Mouse (Mus musculus) heart, postnatal 25 days (tissue): ENCODE data around the gene H2-Q6. TPM values are rescaled to one million over a fixed set of nuclear protein-coding genes. Genes with fewer than 3 reads are reported as not detected.
A peak's percentile ranks its signal among the peaks of the same experiment; 100 is the strongest.
"Not testable (repeated sequence)": the region's sequence is repeated elsewhere in the genome, so short reads cannot be mapped to it uniquely, and the experiment has no call there.

Experiments
- DNase-seq: peaks from one replicate; pipeline ENCODE4 v3.0.0; 2022; ENCODE audit warnings: low spot score
- intact Hi-C: fragments of 180-260 bp; cut with DNase I; formaldehyde crosslinking; loops from one replicate; pipeline ENCODE4 v1.15.1; 2025
- total RNA-seq, 2 experiments: library from RNA; stranded (reverse); gene quantifications; 2 replicates each; pipeline ENCODE4 v1.2.3; 2021

H2-Q6 gene
- total RNA-seq, 2 experiments from 2014 or later, result 0.34 to 0.75 TPM

DNA sequence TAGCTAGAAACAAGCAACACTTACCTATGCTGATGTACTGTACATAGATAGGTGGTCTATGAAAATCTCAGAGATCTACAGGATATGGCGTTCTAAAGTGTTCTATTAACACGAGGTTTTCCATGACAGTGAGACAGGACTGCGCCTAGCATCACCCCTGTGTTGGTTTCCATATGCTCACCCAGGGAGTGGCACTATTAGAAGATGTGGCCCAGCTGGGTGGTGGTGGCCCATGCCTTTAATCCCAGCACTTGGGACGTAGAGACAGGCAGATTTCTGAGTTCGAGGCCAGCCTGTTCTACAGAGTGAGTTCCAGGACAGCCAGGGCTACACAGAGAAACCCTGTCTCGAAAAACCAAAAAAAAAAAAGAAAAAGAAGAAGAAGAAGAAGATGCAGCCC lies 6.0 kb downstream of the H2-Q6 start:
- intact Hi-C loops, DNase-seq: not testable (repeated sequence)

DNA sequence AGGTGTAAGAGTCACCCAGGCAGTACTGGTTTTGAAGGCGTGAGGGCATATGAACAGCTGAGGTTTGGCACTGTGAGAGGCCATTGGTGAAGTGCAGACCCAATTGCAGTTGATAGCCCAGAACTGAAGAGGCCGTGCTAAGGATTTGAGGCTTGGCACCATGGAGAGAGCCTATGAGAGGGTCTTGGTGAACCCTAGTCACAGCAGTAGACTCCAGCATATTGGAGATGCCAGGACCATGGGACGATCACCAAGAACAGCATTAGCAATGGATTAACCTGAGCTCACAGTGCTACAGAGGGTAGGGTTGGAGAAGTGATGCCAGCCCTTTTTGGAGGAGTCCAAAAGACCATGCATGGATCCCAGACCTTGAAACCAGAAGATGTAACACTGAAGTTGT lies 7.5 kb downstream of the H2-Q6 start:
- intact Hi-C loops, result not testable (repeated sequence)

DNA sequence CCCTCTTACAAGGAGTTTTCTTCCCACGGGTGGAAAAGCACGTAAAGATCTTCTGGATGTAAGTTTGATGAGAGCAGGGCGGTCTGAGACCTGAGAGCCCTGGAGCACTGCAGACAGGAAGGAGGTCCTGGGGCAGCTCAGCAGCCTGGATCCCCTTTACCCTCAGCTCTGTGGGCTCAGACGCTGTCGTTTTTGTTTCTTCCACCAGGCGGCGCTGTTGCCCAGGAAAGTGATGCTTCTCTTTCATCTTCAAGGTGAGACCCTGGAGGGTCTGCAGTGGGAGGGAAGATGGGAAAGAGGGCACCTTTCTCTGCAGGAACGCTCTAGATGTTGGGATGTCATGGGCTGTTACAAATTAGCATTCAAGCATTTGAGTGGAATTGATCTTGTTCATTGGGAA lies 10.2 kb downstream of the H2-Q6 start:
- DNase-seq, intact Hi-C loops: not testable (repeated sequence)

More for the DNA sequence above, 7.5 kb downstream of the H2-Q6 start:
- not testable (repeated sequence) for DNase-seq

DNA sequence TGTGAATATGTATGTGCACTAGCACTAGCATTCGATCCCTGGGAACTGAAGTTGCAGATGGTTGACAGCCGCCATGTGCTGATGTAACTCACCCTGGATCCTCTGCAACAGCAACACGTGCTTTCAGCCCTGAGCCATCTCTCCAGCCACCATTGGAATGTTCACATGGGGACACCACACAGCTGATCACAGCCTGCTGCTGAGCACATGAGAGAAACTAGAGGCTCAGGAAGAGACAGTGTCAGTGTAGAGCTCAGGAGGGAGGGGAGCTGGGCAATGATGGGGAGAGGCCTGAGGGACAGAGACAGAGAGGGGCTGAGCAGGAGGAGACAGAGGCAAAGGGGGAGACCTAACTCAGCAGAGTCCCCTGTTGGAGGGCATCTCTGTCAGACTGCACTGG lies 10.9 kb downstream of the H2-Q6 start:
- DNase-seq, intact Hi-C loops: not testable (repeated sequence)

DNA sequence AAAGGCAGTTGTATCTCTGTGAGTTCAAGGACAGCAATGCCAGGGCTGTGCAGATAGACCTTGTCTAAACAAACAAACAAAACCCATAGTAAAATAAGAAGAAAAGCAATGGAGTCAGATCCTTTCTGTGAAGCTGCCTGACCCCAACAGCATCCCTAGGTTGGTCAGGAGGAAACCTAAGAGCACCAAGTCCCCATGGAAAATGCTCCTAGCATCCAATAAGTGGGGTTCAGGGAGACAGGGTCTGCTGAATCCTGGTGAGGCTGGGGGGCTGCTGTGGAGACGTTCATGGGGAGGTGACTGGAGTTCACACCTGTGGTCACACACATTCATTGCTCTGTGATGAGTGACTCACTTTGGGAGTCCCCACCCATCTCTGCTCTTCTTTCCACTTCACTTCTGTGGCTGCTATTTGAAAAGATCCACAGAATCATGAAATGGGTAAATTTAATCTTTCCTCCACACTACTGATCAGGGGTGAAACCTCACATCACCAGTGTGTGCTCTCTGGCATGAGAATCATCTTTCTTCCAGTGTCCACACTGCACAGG lies 12.8 kb downstream of the H2-Q6 start:
- intact Hi-C loops, result not testable (repeated sequence)

DNA sequence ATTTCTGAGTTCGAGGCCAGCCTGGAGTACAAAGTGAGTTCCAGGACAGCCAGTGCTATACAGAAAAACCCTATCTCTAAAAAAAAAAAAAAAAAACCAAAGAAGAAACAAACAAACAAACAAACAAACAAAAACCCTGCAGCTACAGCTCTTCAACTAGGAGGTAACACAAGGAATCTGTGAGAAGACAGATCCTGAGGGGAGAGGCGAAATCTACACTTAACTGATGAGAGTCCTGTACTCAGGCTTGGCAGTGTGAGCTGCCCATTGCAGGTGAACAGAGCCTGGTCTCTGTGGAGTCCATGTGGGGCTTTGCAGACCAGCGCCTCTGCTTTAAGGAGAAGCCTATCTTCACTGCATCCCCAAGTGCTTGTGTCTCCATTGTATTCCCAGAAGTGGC lies 13.7 kb downstream of the H2-Q6 start:
- DNase-seq, intact Hi-C loops: not testable (repeated sequence)

More for the DNA sequence above, 12.8 kb downstream of the H2-Q6 start:
- not testable (repeated sequence) for DNase-seq

DNA sequence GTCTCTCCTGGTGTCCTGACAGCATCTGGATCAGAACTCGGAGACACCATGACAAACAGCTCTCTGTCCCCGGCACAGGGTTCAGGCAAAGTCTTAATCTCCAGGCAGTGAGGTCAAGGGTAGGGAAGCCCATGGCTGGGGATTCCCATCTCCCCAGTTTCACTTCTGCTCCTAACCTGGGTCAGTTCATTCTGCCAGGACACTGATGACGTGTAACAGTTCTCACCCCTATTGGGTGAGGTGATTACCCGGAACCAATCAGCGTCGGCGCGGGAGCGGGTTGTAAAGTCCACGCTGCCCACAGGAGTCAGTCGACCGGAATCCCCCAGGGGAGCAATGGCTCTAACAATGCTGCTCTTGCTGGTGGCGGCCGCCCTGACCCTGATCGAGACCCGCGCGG lies 14.2 kb downstream of the H2-Q6 start, which contains the start of gene H2-Q7:
H2-Q7 (plus strand) TSS at position 271 of the 400 bp plus-strand sequence.
- intact Hi-C loops, result not testable (repeated sequence)
- DNase-seq, result peak; percentile 59

DNA sequence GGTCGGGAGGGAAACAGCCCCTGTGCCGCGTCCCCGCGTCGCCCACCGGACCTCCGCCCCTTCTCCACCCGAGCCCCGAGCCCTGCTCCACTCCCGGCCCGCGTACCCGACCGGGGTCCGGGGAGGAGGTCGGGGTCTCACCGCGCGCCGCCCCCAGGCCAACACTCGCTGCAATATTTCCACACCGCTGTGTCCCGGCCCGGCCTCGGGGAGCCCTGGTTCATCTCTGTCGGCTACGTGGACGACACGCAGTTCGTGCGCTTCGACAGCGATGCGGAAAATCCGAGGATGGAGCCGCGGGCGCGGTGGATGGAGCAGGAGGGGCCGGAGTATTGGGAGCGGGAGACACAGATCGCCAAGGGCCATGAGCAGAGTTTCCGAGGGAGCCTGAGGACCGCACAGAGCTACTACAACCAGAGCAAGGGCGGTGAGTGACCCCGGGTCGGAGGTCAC lies 14.7 kb downstream of the H2-Q6 start:
- intact Hi-C loops, DNase-seq: not testable (repeated sequence)

DNA sequence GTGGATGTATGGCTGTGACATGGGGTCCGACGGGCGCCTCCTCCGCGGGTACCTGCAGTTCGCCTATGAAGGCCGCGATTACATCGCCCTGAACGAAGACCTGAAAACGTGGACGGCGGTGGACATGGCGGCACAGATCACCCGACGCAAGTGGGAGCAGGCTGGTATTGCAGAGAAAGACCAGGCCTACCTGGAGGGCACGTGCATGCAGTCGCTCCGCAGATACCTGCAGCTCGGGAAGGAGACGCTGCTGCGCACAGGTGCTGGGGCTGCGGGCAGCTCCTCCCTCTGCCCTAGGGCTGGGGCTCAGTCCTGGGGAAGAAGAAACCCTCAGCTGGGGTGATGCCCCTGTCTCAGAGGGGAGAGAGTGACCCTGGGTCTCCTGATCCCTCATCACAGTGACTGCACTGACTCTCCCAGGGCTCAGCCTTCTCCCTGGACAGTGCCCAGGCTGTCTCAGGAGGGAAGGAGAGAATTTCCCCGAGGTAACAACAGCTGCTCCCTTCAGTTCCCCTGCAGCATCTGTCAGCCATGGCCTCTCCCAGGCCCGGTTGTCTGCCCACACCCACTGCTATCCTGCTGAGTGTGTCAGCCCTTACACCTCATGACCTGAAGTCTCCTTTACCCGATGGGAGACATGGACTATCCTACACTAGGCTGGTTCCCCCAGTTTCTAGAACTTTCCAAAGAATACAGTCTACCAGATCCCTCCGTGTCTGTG lies 15.4 kb downstream of the H2-Q6 start:
- intact Hi-C loops, DNase-seq: not testable (repeated sequence)

DNA sequence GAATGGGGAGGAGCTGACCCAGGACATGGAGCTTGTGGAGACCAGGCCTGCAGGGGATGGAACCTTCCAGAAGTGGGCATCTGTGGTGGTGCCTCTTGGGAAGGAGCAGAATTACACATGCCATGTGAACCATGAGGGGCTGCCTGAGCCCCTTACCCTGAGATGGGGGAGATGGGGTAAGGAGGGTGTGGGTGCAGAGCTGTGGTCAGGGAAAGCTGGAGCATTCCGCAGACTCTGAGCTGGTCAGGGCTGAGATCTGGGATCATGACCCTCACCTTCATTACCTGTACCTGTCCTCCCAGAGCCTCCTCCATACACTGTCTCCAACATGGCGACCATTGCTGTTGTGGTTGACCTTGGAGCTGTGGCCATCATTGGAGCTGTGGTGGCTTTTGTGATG lies 17.7 kb downstream of the H2-Q6 start:
- intact Hi-C loops, DNase-seq: not testable (repeated sequence)

DNA sequence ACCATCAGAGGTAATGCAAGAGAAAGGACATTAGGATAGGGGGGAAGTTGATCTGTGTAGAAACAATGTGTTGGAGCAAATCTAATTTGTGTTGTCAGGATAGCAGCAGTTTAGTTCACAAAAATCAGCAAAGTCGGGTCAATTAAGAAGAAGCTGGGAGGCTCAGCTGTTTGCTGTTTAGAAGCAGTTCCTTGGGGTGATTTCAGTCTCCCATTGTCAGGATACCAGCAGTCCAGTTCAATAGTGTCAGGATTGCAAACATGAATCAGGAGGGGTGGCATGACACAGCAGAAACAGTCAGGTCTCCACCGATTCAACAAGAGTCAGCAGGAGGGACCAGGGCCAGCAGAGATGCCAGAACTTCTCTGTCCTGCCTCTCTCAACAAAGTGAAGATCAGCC lies 19.9 kb downstream of the H2-Q6 start:
- intact Hi-C loops, DNase-seq: not testable (repeated sequence)

DNA sequence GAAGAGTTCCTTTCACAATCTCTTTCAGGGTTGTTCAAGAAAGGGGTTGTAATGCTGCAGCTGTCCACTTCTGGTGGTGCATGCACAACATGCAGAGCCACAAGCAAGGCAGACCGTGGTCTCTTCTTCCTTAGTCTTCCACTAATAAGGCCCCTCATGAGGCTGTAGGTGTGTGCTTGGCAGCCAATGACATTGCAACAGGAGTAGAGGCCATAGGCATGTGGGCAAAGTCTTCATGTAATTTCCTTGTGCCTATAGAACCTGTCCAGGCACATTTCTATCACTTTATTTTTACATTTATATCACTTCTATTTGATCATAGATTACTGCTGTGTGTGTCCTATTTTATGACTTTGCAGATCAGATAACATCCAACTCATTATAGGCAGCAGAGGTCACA lies 33.6 kb downstream of the H2-Q6 start:
- DNase-seq, intact Hi-C loops: not testable (repeated sequence)

DNA sequence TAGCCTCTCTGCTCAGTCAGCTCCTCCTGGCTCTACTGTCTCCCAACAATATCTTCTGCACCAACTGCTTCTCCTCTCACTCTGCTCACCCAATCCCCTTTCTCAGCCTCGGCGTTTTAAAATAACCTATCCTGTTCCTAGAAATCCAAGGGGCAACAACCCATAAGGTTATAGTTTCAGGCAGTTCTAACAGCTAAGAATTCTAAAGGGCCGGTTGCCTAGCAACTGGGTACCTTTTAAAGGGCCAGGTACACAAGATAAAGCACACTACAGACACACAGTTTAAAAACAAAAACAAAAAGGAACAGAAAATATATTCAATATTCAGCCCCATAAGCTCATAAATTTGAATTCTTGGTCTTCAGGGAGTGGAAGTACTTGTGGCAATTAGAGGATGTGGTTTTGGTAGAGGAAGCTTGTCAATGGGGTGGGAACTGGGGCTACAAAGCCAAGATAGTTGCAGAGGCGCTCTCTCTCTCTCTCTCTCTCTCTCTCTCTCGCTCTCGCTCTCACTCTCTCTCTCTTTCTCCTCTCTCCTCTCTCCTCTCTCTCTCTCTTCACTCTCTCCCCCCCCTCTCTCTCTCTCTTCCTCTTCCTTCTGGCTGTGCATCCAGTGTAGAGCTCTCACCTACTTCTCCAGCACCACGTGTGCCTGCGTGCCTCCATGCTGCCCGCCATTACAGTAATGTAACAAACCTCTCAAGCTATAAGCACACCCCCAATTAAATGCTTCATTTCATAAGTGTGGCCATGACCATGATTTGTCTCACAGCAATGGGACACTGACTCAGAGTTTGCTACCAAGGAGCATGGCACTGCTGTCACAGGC lies 36.1 kb downstream of the H2-Q6 start:
- DNase-seq, intact Hi-C loops: not testable (repeated sequence)

DNA sequence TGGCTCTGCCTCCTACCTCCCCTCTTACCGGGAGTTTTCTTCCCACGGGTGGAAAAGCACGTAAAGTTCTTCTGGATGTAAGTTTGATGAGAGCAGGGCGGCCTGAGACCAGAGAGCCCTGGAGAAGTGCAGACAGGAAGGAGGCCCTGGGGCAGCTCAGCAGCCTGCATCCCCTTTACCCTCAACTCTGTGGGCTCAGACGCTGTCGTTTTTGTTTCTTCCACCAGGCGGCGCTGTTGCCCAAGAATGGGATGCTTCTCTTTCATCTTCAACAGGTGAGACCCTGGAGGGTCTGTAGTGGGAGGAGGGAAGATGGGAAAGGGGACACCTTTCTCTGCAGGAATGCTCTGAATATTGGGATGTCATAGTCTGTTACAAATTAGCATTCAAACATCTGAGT lies 41.0 kb downstream of the H2-Q6 start:
- not testable (repeated sequence) for DNase-seq

DNA sequence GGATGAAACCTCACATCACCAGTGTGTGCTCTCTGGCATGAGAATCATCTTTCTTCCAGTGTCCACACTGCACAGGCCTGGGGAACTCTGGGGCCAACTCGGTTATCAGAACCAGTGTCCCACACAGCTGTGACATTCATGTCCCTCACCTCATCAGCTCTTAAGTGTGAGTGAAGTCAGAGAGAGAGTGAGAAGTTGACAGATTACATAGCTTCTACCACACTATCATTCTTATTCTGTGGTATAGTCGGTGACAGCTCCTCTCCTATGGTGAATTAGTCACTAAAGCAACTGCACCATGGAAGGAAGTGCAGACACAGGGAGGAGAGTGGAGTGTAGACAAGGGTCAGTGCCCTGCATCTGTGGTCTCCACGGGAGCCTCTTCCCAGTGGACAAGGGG lies 44.3 kb downstream of the H2-Q6 start:
- intact Hi-C loops, DNase-seq: not testable (repeated sequence)

More for the DNA sequence above, 41.0 kb downstream of the H2-Q6 start:
- intact Hi-C loops, result not testable (repeated sequence)

DNA sequence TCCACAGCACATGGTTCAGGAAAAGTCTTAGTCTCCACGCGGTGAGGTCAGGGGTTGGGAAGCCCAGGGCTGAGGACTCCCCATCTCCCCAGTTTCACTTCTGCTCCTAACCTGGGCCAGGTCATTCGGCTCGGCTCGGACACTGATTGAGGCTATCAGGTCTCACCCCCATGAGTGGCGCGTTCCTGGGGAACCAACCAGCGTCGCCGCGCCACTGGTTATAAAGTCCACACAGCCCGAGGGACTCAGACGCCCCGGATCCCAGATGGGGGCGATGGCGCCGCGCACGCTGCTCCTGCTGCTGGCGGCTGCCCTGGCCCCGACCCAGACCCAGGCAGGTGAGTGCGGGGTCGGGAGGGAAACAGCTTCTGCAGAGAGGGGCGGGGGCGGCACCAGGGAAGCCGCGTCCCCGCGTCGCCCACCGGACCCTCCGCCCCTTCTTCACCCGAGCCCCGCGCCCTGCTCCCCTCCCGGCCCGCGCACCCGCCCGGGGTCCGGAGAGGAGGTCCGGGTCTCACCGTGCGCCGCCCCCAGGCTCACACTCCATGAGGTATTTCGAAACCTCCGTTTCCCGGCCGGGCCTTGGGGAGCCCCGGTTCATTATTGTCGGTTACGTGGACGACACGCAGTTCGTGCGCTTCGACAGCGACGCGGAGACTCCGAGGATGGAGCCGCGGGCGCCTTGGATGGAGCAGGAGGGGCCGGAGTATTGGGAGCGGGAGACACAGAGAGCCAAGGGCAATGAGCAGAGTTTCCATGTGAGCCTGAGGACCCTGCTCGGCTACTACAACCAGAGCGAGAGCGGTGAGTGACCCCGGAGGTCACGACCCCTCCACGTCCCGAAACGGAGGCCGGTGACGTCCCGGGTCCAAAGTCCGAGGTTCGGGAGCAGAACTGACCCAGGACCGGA lies 45.4 kb downstream of the H2-Q6 start, which contains the start of gene H2-Q10:
H2-Q10 (plus strand) TSS at position 248 of the 910 bp plus-strand sequence.
- DNase-seq, result no peak
- intact Hi-C loops, result no loop called here
